20 mouse cellular contexts compared by ENCODE assay signal in the genomic region with DNA sequence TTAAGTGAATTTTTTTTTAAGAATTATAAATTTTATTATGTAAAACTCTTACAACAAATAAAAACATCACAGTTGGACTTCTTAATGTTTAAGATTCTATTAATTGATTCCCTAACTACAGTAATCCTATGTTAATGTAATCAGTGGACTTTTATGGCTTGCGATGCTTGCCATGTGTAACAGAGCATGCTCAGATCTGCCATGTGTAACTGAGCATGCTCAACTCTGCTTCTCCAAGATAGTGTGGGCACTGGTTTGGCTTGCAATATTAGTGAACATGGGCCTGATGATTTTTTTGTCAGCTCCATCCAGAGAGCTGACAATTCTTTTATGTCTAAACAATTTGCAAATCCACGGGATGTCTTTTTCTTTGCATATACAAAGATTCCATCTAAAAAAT.
"Had no signal": no experiment of that assay in that cellular context is flagged by ENCODE, and none has a peak within 500 bp of the region (broad histone marks: within the 10 kb centered on the region; RNA-seq: fewer than 3 reads in every experiment).

No protein-coding gene starts in this region.

- H3K27me3 ChIP-seq: heart, embryonic 12.5 days; hindbrain, embryonic 13.5 days; hindbrain, embryonic 15.5 days; limb, embryonic 13.5 days; limb, embryonic 15.5 days; liver, embryonic 12.5 days had no signal

- H3K4me3 ChIP-seq: heart, embryonic 10.5 days; heart, embryonic 12.5 days; hindbrain, embryonic 13.5 days; hindbrain, embryonic 15.5 days; limb, embryonic 13.5 days; limb, embryonic 15.5 days; liver, embryonic 12.5 days had no signal

- DNase-seq: gastrocnemius, postnatal 14 days; gastrocnemius, postnatal 36 days; heart, adult 11 months; heart, postnatal 10 days; kidney, adult 18-20 months; kidney, adult 8-10 months; kidney, postnatal 14 days; kidney, postnatal 36 days; layer of hippocampus, adult 9-11 months; layer of hippocampus, postnatal 36 days; left cerebral cortex, postnatal 4 days had no signal

- H3K4me1 ChIP-seq: heart, embryonic 10.5 days; heart, embryonic 12.5 days; hindbrain, embryonic 13.5 days; hindbrain, embryonic 15.5 days; limb, embryonic 13.5 days; limb, embryonic 15.5 days; liver, embryonic 12.5 days had no signal

- ATAC-seq: hindbrain, postnatal 0 days; intestine, embryonic 16.5 days; liver, embryonic 12.5 days had no signal

- H3K9me3 ChIP-seq: heart, embryonic 10.5 days; heart, embryonic 12.5 days; hindbrain, embryonic 13.5 days; hindbrain, embryonic 15.5 days; limb, embryonic 13.5 days; limb, embryonic 15.5 days; liver, embryonic 12.5 days had no signal

- H3K36me3 ChIP-seq: heart, embryonic 10.5 days; heart, embryonic 12.5 days; hindbrain, embryonic 13.5 days; hindbrain, embryonic 15.5 days; limb, embryonic 13.5 days; limb, embryonic 15.5 days; liver, embryonic 12.5 days had no signal
